In genomic region chr7:98097557-98097956, GRCm38 (mm10) we compare ENCODE assay signal across 31 mouse cellular contexts. TPM values are rescaled to one million over a fixed set of nuclear protein-coding genes. Genes with fewer than 3 reads are reported as not detected.
"Had no signal": no experiment of that assay in that cellular context is flagged by ENCODE, and none has a peak within 500 bp of the region (broad histone marks: within the 10 kb centered on the region; RNA-seq: fewer than 3 reads in every experiment).

No protein-coding gene starts in this region.

- H3K4me1 ChIP-seq: limb, embryonic 12.5 days had no signal

- H3K27me3 ChIP-seq: limb, embryonic 12.5 days; limb, embryonic 13.5 days; limb, embryonic 15.5 days; liver, embryonic 12.5 days; liver, embryonic 13.5 days; liver, embryonic 15.5 days; lung, embryonic 15.5 days; midbrain, embryonic 12.5 days; midbrain, embryonic 13.5 days; midbrain, embryonic 15.5 days had no signal

- DNase-seq: left cerebral cortex, postnatal 4 days; liver; liver, embryonic 13.5 days; liver, postnatal 0 days; lung, adult 18-20 months; lung, embryonic 14.5 days; lung, postnatal 10 days; lung, postnatal 14 days; lung, postnatal 36 days; lung, postnatal 4 days; midbrain, embryonic 14.5 days had no signal

- H3K27ac ChIP-seq: left cerebral cortex, adult 2 months; limb, embryonic 10.5 days; limb, embryonic 12.5 days; limb, embryonic 13.5 days; limb, embryonic 15.5 days; liver, embryonic 12.5 days; liver, embryonic 13.5 days; liver, embryonic 14.5 days; liver, embryonic 15.5 days; lung, embryonic 15.5 days; macrophage; midbrain, embryonic 10.5 days; midbrain, embryonic 12.5 days; midbrain, embryonic 13.5 days; midbrain, embryonic 15.5 days had no signal

- H3K4me3 ChIP-seq: left cerebral cortex, adult 2 months; limb, embryonic 10.5 days; limb, embryonic 12.5 days; limb, embryonic 13.5 days; limb, embryonic 15.5 days; liver, embryonic 12.5 days; liver, embryonic 13.5 days; liver, embryonic 15.5 days; lung, embryonic 15.5 days; megakaryocyte, embryonic 14.5 days; midbrain, embryonic 10.5 days; midbrain, embryonic 12.5 days; midbrain, embryonic 13.5 days; midbrain, embryonic 15.5 days; myocyte had no signal

- ATAC-seq: liver, embryonic 12.5 days; liver, postnatal 0 days; lung, postnatal 0 days; midbrain, embryonic 13.5 days; midbrain, embryonic 15.5 days; midbrain, embryonic 16.5 days had no signal

- H3K36me3 ChIP-seq: lung, embryonic 15.5 days had no signal

RNA-seq across cellular contexts. Expression of gene Omp, which starts 47.7 kb away (rescaled TPM):
- total RNA-seq: megakaryocyte, adult 5-6 weeks; monocyte, adult 5-6 weeks had no signal
- polyA plus RNA-seq: macrophage; midbrain, embryonic 12.5 days had no signal
